Mouse (Mus musculus) intestine, embryonic 16.5 days (tissue): Measurements from ENCODE around the gene Aco1. TPM values are rescaled to one million over a fixed set of nuclear protein-coding genes. Genes with fewer than 3 reads are reported as not detected.

ENCODE experiments used
- ATAC-seq: fragments of 200-750 bp; cut with Nextera tagmentation; 2 replicates; pipeline ENCODE4 v1.8.0; 2017; ENCODE audit warnings: moderate TSS enrichment, moderate library complexity
- H3K27ac ChIP-seq: fragments of 300-500 bp; sonication (generic); 2 replicates; pipeline ENCODE4 v1.5.1; 2014; ENCODE audit warnings: mild to moderate bottlenecking, low read length
- H3K27me3 ChIP-seq: fragments of 300-500 bp; sonication (generic); replicated peaks from 2 replicates; pipeline ENCODE4 v1.6.1; 2014; ENCODE audit warnings: low read length, control low read depth, mixed read lengths; ENCODE audit not compliant: control insufficient read depth, insufficient read depth
- H3K36me3 ChIP-seq: fragments of 300-500 bp; sonication (generic); 2 replicates; pipeline ENCODE4 v1.6.1; 2014; ENCODE audit warnings: low read length, control low read depth; ENCODE audit not compliant: control insufficient read depth, insufficient read depth
- H3K4me1 ChIP-seq: fragments of 300-500 bp; sonication (generic); 2 replicates; pipeline ENCODE4 v1.6.1; 2014; ENCODE audit warnings: low read length, control low read depth, mixed read lengths; ENCODE audit not compliant: control insufficient read depth, insufficient read depth
- H3K4me2 ChIP-seq: fragments of 300-500 bp; sonication (generic); 2 replicates; pipeline ENCODE4 v1.6.1; 2014; ENCODE audit warnings: low read depth, low read length, control low read depth
- H3K4me3 ChIP-seq: fragments of 300-500 bp; sonication (generic); 2 replicates; pipeline ENCODE4 v1.5.1; 2014; ENCODE audit warnings: mild to moderate bottlenecking, low read length
- H3K9ac ChIP-seq: fragments of 300-500 bp; sonication (generic); 2 replicates; pipeline ENCODE4 v1.6.1; 2014; ENCODE audit warnings: low read depth, low read length
- H3K9me3 ChIP-seq: fragments of 300-500 bp; sonication (generic); 2 replicates; pipeline ENCODE4 v1.6.1; 2016; ENCODE audit warnings: low read length, control low read depth; ENCODE audit not compliant: control insufficient read depth
- WGBS: fragments of 180-500 bp; shearing (Covaris S2); extraction: QIAGEN DNeasy Blood & Tissue Kit; methylation state at CpG from one replicate; pipeline ENCODE4 v1.1.7; 2014; 5-methylcytosine and 5-hydroxymethylcytosine counted together
- polyA plus RNA-seq: library from polyadenylated mRNA; unstranded; fragments of >200 nt; fragmentation: Nextera tagmentation; extraction: Ambion mirVana; gene quantifications from 2 replicates; pipeline ENCODE4 v1.2.1, GENCODE M21; 2015

The Aco1 gene
- polyA plus RNA-seq, 1 experiment from 2014 or later: 79.0 TPM

GRCm38 (mm10) chr4:40221004-40221760 lies 78.3 kb downstream of the Aco1 start:
- H3K27me3 ChIP-seq: no peaks in the 10 kb centered on the region
- peak; percentile 52; the same call in 1 of the 2 replicates for ATAC-seq
- 25% methylated on average over 14 of the region's 14 CpGs for WGBS
- H3K36me3 ChIP-seq: no peaks in the 10 kb centered on the region
- H3K4me3 ChIP-seq: no peak overlapping the region
- 0 out of 2 replicates have a peak overlapping the region, but pooled peaks have one; percentile 9 for H3K4me2 ChIP-seq
- no peak overlapping the region for H3K9ac ChIP-seq
- peaks cover 9% of the 10 kb centered on the region; the same call in 1 of the 2 replicates for H3K4me1 ChIP-seq
- no peaks in the 10 kb centered on the region for H3K9me3 ChIP-seq
- no peak overlapping the region for H3K27ac ChIP-seq

- Histone ChIP-seq H3K4me1 (peaks cover 9% of the 10 kb centered on the region; the same call in 1 of the 2 replicates), H3K4me3 (no peak overlapping the region), H3K9ac (no peak overlapping the region), H3K27ac (no peak overlapping the region), H3K9me3 (no peaks in the 10 kb centered on the region), H3K36me3 (no peaks in the 10 kb centered on the region), H3K27me3 (no peaks in the 10 kb centered on the region), H3K4me2 (no peak overlapping the region)
- 40% methylated on average over 21 of the region's 21 CpGs for WGBS
- no peak for ATAC-seq
Measured at GRCm38 (mm10) chr4:40221876-40222585, 79.2 kb downstream of the Aco1 start.

GRCm38 (mm10) chr4:40226095-40226494 lies 83.2 kb downstream of the Aco1 start:
- 57% methylated on average over 5 of the region's 5 CpGs for WGBS
- ATAC-seq: no peak
- Histone ChIP-seq H3K4me1 (peaks cover 1% of the 10 kb centered on the region; the same call in 1 of the 2 replicates), H3K9me3 (no peaks in the 10 kb centered on the region), H3K4me3 (no peak overlapping the region), H3K27me3 (no peaks in the 10 kb centered on the region), H3K9ac (no peak overlapping the region), H3K36me3 (no peaks in the 10 kb centered on the region), H3K4me2 (no peak overlapping the region), H3K27ac (no peak overlapping the region)

- WGBS: 81% methylated on average over 11 of the region's 11 CpGs
- H3K9me3 ChIP-seq: no peaks in the 10 kb centered on the region
- ATAC-seq: no peak
- no peak overlapping the region for H3K27ac ChIP-seq
- no peaks in the 10 kb centered on the region for H3K36me3 ChIP-seq
- H3K4me1 ChIP-seq: no peaks in the 10 kb centered on the region
- H3K4me2 ChIP-seq: no peak overlapping the region
- H3K9ac ChIP-seq: no peak overlapping the region
- no peak overlapping the region for H3K4me3 ChIP-seq
- no peaks in the 10 kb centered on the region for H3K27me3 ChIP-seq
Measured at GRCm38 (mm10) chr4:40227131-40227530, 84.2 kb downstream of the Aco1 start.

- Histone ChIP-seq H3K9ac (no peak overlapping the region), H3K4me1 (no peaks in the 10 kb centered on the region), H3K4me3 (no peak overlapping the region), H3K36me3 (no peaks in the 10 kb centered on the region), H3K27ac (no peak overlapping the region), H3K9me3 (no peaks in the 10 kb centered on the region), H3K27me3 (no peaks in the 10 kb centered on the region), H3K4me2 (no peak overlapping the region)
- ATAC-seq: no peak
- 84% methylated on average over 7 of the region's 7 CpGs for WGBS
Measured at GRCm38 (mm10) chr4:40227886-40228285, 85.0 kb downstream of the Aco1 start.

- Histone ChIP-seq H3K27ac (no peak overlapping the region), H3K27me3 (no peaks in the 10 kb centered on the region), H3K9ac (no peak overlapping the region), H3K4me3 (no peak overlapping the region), H3K4me1 (no peaks in the 10 kb centered on the region), H3K4me2 (no peak overlapping the region), H3K9me3 (no peaks in the 10 kb centered on the region), H3K36me3 (peaks cover 2% of the 10 kb centered on the region; the same call in 1 of the 2 replicates)
- WGBS: 95% methylated on average over 6 of the region's 6 CpGs
- no peak for ATAC-seq
Measured at GRCm38 (mm10) chr4:40229723-40230122, 86.8 kb downstream of the Aco1 start.

- no peak for ATAC-seq
- WGBS: 91% methylated on average over 7 of the region's 7 CpGs
Measured at GRCm38 (mm10) chr4:40233062-40233664, 90.3 kb downstream of the Aco1 start.

GRCm38 (mm10) chr4:40234256-40234655 lies 91.4 kb downstream of the Aco1 start:
- ATAC-seq: no peak
- H3K4me3 ChIP-seq: no peak overlapping the region
- no peak overlapping the region for H3K4me2 ChIP-seq
- H3K27me3 ChIP-seq: no peaks in the 10 kb centered on the region
- no peak overlapping the region for H3K27ac ChIP-seq
- peaks cover 2% of the 10 kb centered on the region; the same call in 1 of the 2 replicates for H3K36me3 ChIP-seq
- H3K9ac ChIP-seq: no peak overlapping the region
- 0 out of 2 replicates have a peak, but pooled peaks cover 4% of the 10 kb centered on the region for H3K4me1 ChIP-seq
- no peaks in the 10 kb centered on the region for H3K9me3 ChIP-seq
- WGBS: 85% methylated on average over 5 of the region's 6 CpGs

More at GRCm38 (mm10) chr4:40233062-40233664, 90.3 kb downstream of the Aco1 start:
- Histone ChIP-seq H3K4me3 (no peak overlapping the region), H3K9ac (no peak overlapping the region), H3K9me3 (no peaks in the 10 kb centered on the region), H3K4me1 (no peaks in the 10 kb centered on the region), H3K27me3 (no peaks in the 10 kb centered on the region), H3K36me3 (peaks cover 2% of the 10 kb centered on the region; the same call in 1 of the 2 replicates), H3K27ac (no peak overlapping the region), H3K4me2 (no peak overlapping the region)

- Histone ChIP-seq H3K9ac (no peak overlapping the region), H3K4me1 (0 out of 2 replicates have a peak, but pooled peaks cover 4% of the 10 kb centered on the region), H3K9me3 (no peaks in the 10 kb centered on the region), H3K27me3 (no peaks in the 10 kb centered on the region), H3K4me3 (no peak overlapping the region), H3K27ac (no peak overlapping the region), H3K36me3 (peaks cover 2% of the 10 kb centered on the region; the same call in 1 of the 2 replicates), H3K4me2 (no peak overlapping the region)
- WGBS: 84% methylated on average over 4 of the region's 4 CpGs
- ATAC-seq: no peak
Measured at GRCm38 (mm10) chr4:40236829-40237228, 93.9 kb downstream of the Aco1 start.
